Mouse (Mus musculus) embryonic stem cell, embryonic (primary cell): ENCODE data around the gene Ripk1.

Experiments
- CTCF ChIA-PET, 4 experiments: fragments of 300-600 bp in 2 of 4; fragments of 350-600 bp in 2 of 4; sonication (Branson Sonifier 250); formaldehyde crosslinking; loops; one replicate each; lab custom pipeline; 2022; ENCODE audit warnings: inconsistent platforms in 2 of 4; lab: Charles Lee
- POLR2A ChIA-PET, 4 experiments: fragments of 300-600 bp in 2 of 4; fragments of 350-600 bp in 2 of 4; sonication (Branson Sonifier 250); formaldehyde crosslinking; loops; one replicate each; lab custom pipeline; 2022; ENCODE audit warnings: antibody characterized with exemption in 4 of 4, inconsistent platforms in 1 of 4; lab: Charles Lee

The Ripk1 gene

DNA sequence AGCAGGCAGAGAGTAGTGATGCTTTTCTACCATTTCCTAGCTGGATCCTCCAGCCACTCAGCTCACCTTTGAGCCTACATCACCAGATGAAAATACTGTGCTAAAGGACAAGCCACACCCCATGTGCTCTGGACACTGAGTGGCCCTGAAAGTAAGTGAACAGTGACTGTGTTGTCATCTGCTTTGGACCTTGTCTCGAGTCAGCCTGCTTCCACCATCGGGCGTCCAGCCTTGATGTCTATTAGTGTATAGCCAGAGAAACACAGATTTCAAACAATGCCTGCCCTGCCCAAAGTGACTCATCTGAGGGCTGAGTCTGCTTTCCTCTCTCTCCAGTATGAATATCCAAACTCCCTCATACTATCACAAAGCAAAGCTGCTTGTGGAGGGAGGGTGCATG, 77.6 kb downstream of the Ripk1 start:
- ChIA-PET POLR2A (interaction anchor here in 3 of 4 experiments (0.8 to 5.0 kb wide), 15 partner anchors 10 to 84 kb away, joined by 3 to 29 read pairs (median 5); partner anchors contain the start of genes Tubb2b (in 2 of the 3) and Psmg4 (in 1 of the 3)), CTCF (interaction anchor here in 1 of 4 experiments (1.4 kb wide), 1 partner anchor 74 kb away, joined by 5 read pairs; no protein-coding TSS in a partner anchor)

DNA sequence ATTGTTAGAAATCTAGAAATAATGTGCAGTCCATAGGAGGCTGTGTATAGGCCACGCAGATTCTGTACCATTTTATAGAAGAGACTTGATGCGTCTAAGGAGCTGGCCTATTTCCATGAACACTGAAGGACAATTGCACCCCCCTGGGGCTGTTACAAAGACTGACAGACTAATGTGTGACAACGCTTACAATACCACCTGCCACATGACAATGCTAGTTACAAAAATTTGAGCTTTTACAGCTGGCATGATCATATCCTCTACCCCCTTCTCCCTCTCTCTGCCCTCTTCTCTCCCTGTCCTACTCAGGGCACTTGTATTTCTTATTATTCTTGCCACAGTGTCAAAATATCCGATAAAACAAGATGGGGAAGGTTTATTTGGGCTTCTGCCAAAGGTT, 79.8 kb downstream of the Ripk1 start:
- ChIA-PET POLR2A (interaction anchor here in 1 of 4 experiments (5.0 kb wide), 1 partner anchor 48 kb away, joined by 29 read pairs; the partner anchor contains the start of gene Tubb2b), CTCF (no interaction called here)

DNA sequence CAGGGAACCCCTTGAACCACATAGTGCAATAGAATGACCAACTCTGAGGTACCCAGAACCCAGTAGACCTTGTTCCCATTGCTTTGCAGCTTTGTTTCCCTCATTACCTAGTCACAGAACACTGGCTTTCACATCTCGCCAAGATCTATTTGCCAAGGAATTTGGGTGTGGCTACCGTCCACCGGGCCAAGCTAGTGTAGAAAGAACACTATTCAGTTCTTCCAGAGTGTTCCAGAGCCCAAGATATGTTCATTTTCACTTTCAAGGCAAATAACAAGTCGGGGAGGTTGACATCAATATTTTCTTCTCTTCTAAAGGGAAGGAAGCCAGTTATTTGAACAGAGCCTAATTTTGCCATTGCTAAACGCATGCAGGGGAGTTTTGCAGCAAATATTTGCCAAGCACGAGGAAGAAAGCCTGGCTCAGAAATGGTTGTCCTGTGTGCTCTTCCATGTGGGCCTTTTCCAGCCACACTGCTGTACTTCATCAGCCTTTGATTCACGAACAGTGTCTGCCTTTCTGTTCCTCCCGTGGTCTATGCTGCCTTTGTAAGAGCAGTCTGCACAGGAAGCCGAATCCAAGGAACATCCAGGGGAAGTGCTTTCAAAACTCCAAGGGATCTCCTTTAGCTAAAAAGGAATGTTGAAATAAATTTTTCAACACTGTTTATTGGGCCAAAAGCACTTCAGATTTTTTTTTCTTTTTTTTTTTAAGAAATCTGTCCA, 82.0 kb downstream of the Ripk1 start:
- CTCF ChIA-PET: no interaction called here
- POLR2A ChIA-PET: interaction anchor here (0.7 to 6.8 kb wide), 20 partner anchors 10 to 165 kb away, joined by 3 to 104 read pairs (median 4); partner anchors contain the start of genes Tubb2b (in 3 of the 4) and Psmg4 (in 2 of the 4)
